In the genomic region with DNA sequence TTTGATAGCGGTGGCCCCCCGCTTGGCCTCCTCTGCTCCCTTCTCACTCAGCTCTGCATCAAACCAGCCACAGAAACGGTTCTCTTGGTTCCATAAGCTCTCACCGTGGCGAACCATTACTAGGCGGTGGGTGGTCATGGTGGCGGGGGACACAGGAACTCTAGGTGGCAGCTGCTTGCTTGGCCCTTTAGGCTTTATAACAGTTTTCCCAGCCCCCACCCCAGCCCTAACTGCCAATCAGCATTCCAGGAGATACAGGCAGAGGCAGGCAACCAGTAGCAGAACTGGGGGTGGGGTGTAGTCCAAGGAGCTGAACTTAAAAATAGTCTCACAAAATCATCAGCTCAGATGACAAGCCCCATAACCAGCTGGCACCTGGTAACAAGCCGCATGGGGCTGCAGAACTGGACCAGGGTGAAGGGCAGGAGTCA, we compare ENCODE assay signal across 8 mouse cellular contexts. TPM values are rescaled to one million over a fixed set of nuclear protein-coding genes. Genes with fewer than 3 reads are reported as not detected.
DNase-seq lines count a peak whose midpoint lies in the region; ATAC-seq lines count a peak whose summit lies in the region.

Gene Pgam2, minus strand, starts transcription at position 183 of the 431 bp plus-strand sequence.

- H3K27ac ChIP-seq in hindbrain, embryonic 12.5 days, result no peak within 1 kb of the TSS
- H3K27ac ChIP-seq in hindbrain, embryonic 10.5 days, result no peak within 1 kb of the TSS
- no peak within 1 kb of the TSS for H3K27ac ChIP-seq in neural tube, embryonic 15.5 days (replicated peaks)

- H3K9me3 ChIP-seq in hindbrain, embryonic 12.5 days (replicated peaks), result no peaks in the 10 kb centered on the region
- no peaks in the 10 kb centered on the region for H3K9me3 ChIP-seq in hindbrain, embryonic 10.5 days
- H3K9me3 ChIP-seq in neural tube, embryonic 15.5 days (replicated peaks), result no peaks in the 10 kb centered on the region

- no peak within 1 kb of the TSS for H3K4me2 ChIP-seq in hindbrain, embryonic 12.5 days (replicated peaks)
- H3K4me2 ChIP-seq in neural tube, embryonic 15.5 days, result no peak within 1 kb of the TSS

- no peak for DNase-seq in hindbrain, embryonic 10.5 days (ENCODE audit: low spot score)
- DNase-seq in R1 (ENCODE audit: low read depth, low spot score), result peak; percentile 49
- peak; percentile 62 for DNase-seq in gastrocnemius, postnatal 14 days
- DNase-seq in kidney, adult 9 months, result peak; percentile 43
- no peak for DNase-seq in left cerebral cortex, postnatal 36 days (ENCODE audit: low spot score in 2 of 2)
- DNase-seq in urinary bladder, postnatal 4 days (ENCODE audit: low spot score in 2 of 2), result no peak

- intact Hi-C loops in gastrocnemius, postnatal 14 days (cut with DNase I; ENCODE audit: low total_unique reads), result no loop called here
- intact Hi-C loops in left cerebral cortex, postnatal 36 days (cut with DNase I), result no loop called here

- H3K4me3 ChIP-seq in hindbrain, embryonic 12.5 days, result no peak within 1 kb of the TSS
- H3K4me3 ChIP-seq in hindbrain, embryonic 10.5 days, result no peak within 1 kb of the TSS
- no peak within 1 kb of the TSS for H3K4me3 ChIP-seq in neural tube, embryonic 15.5 days (replicated peaks)

- WGBS in hindbrain, embryonic 12.5 days, result 48% methylated on average over 8 of the region's 8 CpGs
- WGBS in hindbrain, embryonic 10.5 days, result 49% methylated on average over 8 of the region's 8 CpGs
- WGBS in neural tube, embryonic 15.5 days, result 48% methylated on average over 8 of the region's 8 CpGs

- peaks cover 27% of the 10 kb centered on the region for H3K36me3 ChIP-seq in hindbrain, embryonic 12.5 days
- peaks cover 35% of the 10 kb centered on the region for H3K36me3 ChIP-seq in hindbrain, embryonic 10.5 days
- H3K36me3 ChIP-seq in neural tube, embryonic 15.5 days, result peaks cover 27% of the 10 kb centered on the region

- ATAC-seq in hindbrain, embryonic 12.5 days (ENCODE audit: low FRiP score), result peak; percentile 53; the same call in 1 of the 2 replicates
- 0 out of 2 replicates have a peak, but pooled peaks have one; percentile 21 for ATAC-seq in neural tube, embryonic 15.5 days (ENCODE audit: low FRiP score)

- H3K27me3 ChIP-seq in hindbrain, embryonic 12.5 days, result no peaks in the 10 kb centered on the region
- H3K27me3 ChIP-seq in hindbrain, embryonic 10.5 days (ENCODE audit: insufficient read depth, poor library complexity, severe bottlenecking), result no peaks in the 10 kb centered on the region
- H3K27me3 ChIP-seq in neural tube, embryonic 15.5 days (replicated peaks), result no peaks in the 10 kb centered on the region

- H3K9ac ChIP-seq in hindbrain, embryonic 12.5 days, result no peak within 1 kb of the TSS
- H3K9ac ChIP-seq in neural tube, embryonic 15.5 days (replicated peaks), result no peak within 1 kb of the TSS

- peaks cover 10% of the 10 kb centered on the region for H3K4me1 ChIP-seq in hindbrain, embryonic 12.5 days
- peaks cover 16% of the 10 kb centered on the region for H3K4me1 ChIP-seq in hindbrain, embryonic 10.5 days (replicated peaks)
- H3K4me1 ChIP-seq in neural tube, embryonic 15.5 days, result no peaks in the 10 kb centered on the region

RNA-seq across cellular contexts. Expression of gene Pgam2, which starts in this region (rescaled TPM):
- polyA plus RNA-seq in hindbrain, embryonic 12.5 days (2016; fragmentation: Nextera tagmentation; extraction: Ambion mirVana), result 6.6 and 13.2 TPM in 2 replicates
- 5.7 and 6.5 TPM in 2 replicates for polyA plus RNA-seq in hindbrain, embryonic 10.5 days (2016; fragmentation: Nextera tagmentation; extraction: Ambion mirVana)
- 1,000 to 10,000 TPM; 3,325 to 3,362 TPM for total RNA-seq in gastrocnemius, postnatal 14 days (2021)
- 14.4 and 21.9 TPM in 2 replicates for polyA plus RNA-seq in neural tube, embryonic 15.5 days (2015; fragmentation: Nextera tagmentation; extraction: Ambion mirVana)
- 1 to 10 TPM; 6.0 to 6.6 TPM for total RNA-seq in left cerebral cortex, postnatal 36 days (2021)

Comparison
In these comparisons a context has a peak if more than half of its experiments do, and no peak if none do; other contexts are left out.
1. RNA of gene Pgam2 (total RNA-seq): 3,325 to 3,362 TPM in gastrocnemius, postnatal 14 days; 6.0 to 6.6 TPM in left cerebral cortex, postnatal 36 days; every median in the first group is over 100 times any median in the second.
2. DNase-seq: peak in R1 (single experiment), gastrocnemius, postnatal 14 days (single experiment) and kidney, adult 9 months (single experiment); none in hindbrain, embryonic 10.5 days (single experiment), left cerebral cortex, postnatal 36 days (0 of 2) and urinary bladder, postnatal 4 days (0 of 2).